Mouse (Mus musculus): ENCODE results near the gene Hoxd11.

The Hoxd11 gene

DNA sequence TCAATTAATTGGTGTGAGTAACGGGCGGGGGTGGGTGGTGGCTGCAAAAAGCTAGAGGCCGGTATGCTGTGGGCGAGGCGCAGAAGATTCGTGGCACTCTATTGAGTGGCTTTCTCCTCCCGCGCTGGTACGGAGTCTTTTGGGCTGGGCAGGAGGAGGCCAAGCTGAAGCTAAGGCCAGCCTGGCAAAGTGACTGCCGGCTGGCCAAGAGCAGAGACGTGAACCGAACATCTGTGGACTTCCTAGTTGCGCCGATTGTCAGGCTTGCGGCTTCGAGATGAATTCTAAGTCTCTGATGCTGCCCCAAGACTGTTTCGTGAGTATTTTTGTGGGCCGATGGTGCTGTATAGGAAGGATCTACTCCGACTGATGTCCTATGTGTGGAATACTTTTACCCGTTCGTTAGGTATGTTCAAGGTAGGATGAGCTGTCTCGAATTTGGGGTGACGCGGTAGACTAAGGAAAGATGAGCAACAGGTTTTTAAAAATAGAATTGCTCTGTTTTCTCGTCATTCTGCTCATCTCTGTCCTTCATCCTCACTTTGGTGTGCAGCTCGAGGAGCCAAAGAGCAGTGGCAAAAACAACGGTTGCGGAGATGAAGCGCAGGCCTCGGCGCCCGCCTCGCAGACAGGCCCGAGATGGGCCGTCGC is 12.0 kb upstream of the Hoxd11 start:
- DNase-seq: no peak

DNA sequence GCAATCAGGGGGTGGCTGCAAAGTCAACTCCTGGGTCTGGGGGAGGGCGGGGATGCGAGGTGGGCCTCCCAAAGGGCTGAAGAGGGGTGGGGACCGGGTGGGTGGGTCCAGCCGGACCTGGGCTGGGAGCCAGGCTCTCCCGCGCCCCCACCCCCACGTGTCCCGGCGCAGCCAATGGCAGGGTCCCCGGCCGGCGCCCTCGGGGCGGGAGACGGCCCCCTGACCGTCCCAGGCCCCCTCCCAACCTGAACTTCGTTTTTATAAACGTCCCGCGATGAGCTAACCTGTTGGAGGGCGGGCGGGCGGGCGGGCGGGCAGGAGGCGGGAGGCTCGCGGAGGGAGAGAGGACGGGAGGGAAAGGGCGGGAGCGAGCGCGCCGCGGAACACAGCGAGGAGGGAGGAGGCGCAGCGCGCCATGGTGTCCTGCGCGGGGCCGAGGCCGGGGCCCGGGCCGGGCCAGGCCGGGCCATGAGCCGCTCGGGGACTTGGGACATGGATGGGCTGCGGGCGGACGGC is 11.5 kb upstream of the Hoxd11 start, which contains the start of gene Hoxd13:
Gene Hoxd13, plus strand, starts transcription at position 469 of the 516 bp plus-strand sequence.
- DNase-seq: no peak

DNA sequence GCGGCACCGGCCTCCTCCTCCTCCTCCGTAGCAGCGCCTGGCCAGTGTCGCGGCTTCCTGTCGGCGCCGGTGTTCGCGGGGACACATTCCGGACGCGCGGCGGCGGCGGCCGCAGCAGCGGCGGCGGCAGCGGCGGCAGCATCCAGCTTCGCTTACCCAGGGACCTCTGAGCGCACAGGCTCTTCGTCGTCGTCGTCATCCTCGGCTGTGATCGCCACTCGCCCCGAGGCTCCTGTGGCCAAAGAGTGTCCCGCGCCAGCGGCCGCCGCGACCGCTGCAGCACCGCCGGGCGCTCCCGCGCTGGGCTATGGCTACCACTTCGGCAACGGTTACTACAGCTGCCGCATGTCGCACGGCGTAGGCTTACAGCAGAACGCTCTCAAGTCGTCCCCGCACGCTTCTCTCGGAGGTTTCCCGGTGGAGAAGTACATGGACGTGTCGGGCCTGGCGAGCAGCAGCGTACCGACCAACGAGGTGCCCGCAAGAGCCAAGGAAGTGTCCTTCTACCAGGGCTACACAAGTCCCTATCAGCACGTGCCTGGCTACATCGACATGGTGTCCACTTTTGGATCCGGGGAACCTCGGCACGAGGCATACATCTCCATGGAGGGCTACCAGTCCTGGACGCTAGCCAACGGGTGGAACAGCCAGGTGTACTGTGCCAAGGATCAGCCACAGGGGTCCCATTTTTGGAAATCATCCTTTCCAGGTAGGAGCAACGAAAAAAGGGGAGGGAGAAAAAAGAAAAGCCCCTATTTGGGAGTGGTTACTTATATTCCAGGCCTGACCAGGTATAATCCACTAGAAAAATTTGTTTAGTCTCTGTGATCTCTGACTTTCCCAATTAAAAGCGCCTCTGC is 10.8 kb upstream of the Hoxd11 start:
- no peak for DNase-seq

DNA sequence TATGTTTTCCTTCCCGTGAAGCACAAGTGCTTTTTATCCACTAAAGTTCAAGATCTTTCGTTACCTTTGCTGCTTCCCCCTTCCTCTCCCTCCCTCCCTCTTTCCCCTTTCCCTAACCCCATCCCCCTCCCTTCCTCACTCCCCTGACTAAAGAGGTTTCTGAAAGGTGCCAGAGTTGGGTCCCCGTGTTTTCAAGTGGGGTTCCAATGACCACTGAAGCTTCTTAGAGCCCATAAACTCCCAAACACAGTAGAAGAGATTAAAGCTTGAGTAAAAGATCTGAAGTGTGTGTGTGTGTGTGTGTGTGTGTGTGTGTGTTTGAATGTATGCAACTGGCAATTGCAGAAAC is 10.2 kb upstream of the Hoxd11 start:
- DNase-seq: no peak

DNA sequence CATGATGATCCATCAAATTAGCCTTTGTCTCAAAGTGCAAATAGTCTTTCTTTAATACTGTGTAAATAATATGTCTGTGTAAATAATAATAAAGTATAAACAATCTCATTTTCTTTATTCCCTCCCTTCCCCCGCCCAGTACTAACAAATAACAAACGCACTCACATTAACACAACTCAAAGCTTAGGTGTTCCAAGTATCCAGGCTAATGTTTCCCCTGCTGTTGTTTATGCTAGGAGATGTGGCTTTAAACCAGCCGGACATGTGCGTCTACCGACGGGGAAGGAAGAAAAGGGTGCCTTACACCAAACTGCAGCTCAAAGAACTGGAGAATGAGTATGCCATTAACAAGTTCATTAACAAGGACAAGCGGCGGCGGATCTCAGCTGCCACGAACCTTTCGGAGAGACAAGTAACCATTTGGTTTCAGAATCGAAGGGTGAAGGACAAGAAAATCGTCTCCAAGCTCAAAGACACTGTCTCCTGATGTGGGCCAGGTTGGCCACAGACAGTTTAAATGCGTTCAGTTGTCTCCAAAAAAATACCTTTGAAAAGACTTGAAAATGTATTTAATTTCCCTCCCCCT is 9.6 kb upstream of the Hoxd11 start:
- no peak for DNase-seq

DNA sequence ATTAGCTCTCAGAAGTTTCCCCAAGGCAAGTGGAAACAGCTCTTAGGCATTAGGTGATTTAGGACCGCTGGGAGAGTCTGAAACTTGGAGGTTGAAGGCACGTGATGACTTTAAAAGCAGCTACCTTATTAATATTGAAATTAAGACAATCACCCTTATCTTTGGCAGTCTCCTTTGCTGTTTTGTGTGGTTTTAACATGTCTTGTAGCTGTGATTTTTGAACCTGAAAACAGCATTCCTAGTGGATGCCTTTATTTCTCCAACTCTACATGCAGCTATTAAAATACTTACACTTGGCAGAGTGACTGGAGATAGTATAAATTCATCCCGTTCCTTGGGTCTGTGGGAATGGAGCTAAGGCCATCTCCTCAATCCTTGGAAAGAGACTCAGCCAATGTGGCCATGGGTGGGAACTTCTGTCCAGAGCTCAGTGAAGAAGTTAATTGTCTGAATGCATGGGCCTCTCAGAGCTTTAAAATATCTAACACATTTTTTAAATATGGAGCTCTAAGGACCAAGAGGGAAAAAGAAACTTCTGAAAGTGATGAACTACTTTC is 8.6 kb upstream of the Hoxd11 start:
- DNase-seq: no peak

DNA sequence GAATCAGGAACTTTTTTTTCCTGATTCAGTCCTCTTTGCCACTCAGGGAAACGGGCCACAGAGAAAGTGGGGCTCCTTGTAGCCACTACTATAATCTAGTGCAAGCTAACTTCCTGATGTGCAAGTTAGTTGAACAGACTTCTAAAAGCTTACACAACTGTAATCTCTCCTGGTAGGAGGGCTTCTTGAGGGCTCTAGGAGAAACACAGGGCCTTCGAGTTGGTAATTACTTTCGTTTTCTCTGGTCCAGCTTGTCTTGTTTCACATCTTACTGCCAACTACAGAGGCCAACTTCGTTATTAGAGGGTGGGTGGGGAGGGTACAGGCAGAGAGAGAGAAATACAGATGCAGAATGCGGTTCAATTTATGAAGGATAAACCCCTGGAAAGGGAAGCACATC is 7.5 kb upstream of the Hoxd11 start:
- DNase-seq: no peak

DNA sequence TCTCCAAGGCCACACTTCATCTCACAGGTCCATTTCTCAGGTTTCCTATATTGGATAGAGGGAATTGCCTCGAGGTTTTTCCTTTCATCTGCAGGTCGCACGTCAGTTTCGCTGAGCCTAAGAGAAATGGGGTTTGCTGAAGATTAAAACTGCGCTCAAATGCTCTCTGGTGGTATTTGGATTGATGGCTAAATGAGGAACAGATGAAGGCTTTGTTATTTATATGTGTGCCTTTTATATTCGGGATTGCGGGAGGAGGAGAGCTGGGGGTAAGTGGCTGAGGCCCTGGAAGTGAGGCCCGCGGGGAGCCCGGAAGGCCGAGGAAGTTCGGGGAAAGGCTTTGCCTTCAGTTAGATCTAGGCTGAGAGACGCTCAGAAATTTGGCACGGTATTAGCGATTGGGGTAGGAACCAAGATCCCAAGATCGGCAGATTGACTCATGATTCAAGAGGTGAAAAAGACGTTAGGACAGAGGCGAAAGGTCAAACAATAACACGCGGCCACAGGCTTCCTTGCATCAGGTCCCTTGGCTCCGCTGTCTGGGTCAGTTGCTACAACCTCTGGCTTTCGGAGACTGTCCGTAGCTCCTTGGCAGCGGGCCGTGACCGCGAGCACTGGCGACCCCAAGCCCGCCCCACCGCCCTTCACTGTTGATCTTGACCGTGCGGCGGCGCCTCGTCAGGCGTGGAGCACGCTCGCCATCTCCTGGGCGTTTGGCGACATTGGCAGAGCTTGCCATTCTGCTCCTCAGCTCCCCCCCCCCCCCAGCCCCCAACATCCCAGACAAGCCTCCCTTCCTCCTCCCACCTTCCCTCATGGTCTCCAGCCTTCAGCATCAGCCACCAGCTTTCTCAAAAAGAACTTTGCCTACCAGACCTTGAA is 6.6 kb upstream of the Hoxd11 start:
- DNase-seq: no peak

DNA sequence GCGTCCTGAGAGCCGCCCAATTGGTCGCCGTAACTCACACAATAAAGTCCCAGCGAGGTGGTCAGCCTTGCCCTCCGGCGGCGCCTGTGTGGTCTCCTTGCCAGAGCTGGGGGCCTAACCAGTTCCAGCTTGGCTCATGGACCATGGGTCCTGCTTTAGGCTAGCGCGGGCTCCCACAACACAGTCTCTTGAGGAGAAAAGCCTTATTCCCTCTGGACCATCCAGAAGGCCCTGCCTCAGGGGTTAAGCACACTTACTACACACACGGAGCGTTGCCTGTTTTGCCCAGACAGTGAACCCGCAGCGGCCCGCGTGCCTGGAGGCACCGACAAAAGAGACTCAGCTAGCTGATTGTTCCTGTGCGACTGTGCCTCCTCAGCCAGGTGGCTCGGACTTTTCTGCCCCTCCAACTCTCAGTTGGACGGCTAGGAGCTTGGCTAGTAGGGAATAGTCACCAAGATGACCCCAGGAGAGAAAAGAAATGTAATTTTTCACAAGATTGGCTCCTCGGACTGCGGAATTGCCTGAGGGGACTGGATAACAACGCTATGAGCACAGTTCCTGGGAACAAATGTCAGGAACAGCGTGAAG is 5.4 kb upstream of the Hoxd11 start:
- no peak for DNase-seq

DNA sequence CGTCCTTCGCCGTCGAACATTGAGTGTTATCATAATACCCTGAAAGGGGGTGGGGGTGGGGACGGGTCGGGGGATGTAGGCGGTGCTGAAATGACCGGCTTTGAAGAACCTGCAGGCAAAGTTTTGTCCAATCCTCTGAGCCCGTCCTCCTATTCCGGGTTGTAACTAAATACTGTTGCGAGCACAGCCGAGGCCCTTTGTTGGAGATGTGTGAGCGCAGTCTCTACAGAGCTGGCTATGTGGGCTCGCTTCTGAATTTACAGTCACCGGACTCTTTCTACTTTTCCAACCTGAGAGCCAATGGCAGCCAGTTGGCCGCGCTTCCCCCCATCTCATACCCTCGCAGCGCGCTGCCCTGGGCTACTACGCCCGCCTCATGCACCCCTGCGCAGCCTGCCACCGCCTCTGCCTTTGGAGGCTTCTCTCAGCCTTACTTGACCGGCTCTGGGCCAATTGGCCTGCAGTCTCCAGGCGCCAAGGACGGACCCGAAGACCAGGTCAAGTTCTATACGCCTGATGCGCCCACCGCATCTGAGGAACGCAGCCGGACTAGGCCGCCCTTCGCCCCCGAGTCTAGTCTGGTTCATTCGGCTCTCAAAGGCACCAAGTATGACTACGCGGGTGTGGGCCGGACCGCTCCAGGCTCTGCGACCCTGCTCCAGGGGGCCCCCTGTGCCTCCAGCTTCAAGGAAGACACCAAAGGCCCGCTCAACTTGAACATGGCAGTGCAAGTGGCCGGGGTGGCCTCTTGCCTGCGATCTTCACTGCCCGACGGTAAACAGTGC is 4.3 kb upstream of the Hoxd11 start, which contains the start of gene Hoxd12:
Gene Hoxd12, plus strand, starts transcription at position 133 of the 785 bp plus-strand sequence.
- no peak for DNase-seq

DNA sequence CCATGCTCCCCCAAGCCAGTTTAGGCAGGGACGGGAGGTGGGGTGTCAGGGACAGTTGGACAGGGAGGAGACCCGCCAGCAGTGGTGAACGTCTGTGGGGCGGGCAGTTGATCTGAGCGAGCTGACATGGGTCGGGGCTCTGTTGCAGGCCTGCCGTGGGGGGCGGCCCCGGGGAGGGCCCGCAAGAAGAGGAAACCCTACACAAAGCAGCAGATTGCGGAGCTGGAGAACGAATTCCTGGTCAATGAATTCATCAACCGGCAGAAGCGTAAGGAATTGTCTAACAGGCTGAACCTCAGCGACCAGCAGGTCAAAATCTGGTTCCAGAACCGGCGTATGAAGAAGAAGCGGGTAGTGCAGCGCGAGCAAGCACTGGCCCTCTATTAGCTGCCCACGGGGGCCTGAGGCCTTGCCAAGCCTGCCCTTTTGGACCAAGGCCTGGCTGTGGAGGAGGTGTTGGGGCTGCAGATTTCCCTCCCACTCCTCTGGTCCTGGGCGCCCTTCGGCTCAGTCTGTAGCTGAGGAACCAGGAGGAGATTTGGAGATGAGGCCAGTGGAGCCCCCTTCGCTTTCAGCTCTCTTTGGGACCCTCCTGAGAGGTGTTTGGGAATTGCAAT is 3.6 kb upstream of the Hoxd11 start:
- no peak for DNase-seq

DNA sequence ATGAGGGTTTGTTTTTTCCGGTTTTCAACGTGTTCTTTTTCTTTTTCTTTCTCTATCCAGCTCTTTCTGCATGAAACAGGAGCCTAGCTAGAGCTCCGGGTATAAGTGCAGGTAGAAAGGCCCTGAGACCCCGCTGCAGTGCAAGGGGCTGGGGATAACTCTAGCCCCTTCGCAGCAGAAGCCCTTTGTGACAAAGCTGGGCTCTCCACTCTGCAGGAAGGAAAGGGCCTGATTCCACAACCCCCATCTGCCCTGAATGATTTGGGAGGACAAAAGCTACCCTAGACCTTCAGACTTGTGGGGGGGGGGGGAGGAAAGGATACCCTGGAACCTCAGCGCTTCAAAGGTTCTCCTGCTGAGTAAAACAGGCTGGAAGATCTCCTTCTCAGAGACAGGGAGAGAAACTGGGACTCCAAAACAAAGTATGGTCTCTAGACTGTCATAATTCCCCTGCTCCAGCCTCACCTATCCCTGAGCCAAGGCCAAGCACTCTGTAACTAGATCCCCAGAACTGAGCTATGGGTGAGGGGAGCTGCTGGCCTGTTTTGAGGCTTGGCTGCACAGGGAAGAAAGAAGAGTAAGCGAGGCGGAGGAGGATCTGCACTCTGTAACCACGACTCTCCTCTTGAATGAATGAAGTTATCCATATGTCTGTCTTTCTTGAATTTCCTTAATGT is 2.8 kb upstream of the Hoxd11 start:
- DNase-seq: no peak

DNA sequence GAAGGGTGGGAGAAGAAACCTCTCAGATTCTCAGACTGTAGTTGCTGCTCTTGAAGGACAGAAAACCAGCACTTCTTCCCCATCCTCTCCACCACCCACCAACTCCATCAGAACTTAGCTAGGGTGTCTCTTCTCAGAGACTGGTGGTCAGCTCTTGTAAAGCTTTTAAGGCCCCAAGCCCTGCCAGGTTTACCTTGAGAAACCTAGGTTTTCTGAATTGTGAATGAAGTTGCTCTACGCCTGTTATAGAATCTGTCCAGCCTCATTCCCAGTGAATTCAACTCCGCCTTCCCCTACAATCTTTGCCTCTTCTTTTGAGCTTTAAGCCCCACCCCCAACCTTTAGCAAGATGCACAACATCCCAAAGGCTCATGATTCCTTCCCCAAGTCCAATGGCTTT is 2.3 kb upstream of the Hoxd11 start:
- DNase-seq: no peak

DNA sequence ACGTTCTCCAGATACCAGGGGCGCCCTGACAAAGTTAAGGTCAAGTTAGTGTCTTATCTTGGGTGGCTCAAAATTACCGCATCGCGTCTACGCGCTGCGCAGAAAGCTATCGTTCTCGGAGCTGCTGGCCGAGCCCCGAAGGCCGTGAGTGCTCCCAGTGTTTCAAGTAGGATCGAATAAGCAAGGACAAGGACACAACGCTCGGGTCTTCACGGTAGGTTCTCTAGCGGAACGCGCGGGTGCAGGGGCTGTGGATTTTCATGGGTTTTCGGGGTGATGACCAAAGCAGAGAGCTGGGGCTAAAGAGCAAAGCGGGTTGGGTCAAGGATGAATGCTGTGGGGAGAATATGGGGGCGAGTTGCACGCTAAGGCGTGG is 227 bp downstream of the Hoxd11 start:
- no peak for DNase-seq

DNA sequence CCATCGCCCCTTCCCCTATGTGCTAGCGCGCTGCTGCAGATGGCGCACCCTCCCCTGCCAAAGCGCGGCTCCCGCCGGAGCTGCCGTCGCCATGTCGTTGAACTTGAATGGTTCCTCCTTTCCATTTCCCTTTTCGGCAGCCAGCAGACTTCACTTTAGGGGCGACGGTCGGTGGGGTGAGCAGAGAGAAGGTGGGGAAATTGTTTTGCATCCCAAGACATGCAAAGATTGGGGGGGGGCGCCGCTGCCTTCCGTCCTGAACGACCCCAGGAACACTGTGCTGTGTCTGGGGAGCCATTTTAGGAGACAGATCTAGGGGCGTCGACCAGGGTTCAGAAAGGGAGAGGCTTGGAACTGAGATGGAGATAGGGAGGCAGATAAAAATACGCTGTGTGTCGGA is 623 bp downstream of the Hoxd11 start:
- no peak for DNase-seq

DNA sequence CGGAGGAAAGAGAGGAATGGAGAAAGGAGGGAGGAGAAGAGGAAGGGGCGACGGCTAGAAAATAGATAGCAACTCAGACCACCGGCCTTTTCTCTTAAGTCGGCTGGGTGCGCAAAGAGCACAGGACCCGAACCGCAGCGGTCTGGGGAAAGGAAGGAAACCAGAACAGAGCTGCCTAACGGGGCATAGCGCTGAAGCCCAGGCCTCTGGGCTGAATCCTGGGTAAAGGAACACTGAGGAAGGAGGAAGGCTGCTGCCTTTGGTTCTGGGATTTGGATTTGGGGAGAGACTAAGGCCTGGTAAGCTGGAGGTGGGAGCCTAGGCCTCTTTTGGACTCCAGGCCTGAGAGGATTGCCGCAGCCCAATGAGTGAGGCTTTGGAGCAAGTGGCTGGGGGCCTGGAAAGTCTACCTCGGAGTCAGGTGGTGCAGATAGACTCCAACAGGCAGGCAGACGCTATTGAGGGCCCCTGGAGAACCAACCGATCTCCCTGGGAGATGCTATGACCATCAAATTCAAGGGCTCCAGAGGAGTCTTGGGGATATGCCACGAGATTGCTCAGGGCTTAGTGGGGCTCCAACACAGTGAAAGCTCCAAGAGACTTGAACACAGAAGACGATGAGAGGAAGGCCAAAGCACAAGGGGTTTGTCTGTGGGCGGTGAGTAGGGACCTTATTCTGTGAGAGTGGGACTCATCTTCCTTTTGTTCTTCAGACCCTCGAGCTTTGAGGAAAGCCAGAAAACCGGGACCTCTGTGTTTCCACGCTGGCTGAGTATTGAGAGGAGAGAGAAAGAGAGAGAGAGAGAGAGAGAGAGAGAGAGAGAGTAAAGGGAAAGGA is 1.4 kb downstream of the Hoxd11 start:
- DNase-seq: no peak

DNA sequence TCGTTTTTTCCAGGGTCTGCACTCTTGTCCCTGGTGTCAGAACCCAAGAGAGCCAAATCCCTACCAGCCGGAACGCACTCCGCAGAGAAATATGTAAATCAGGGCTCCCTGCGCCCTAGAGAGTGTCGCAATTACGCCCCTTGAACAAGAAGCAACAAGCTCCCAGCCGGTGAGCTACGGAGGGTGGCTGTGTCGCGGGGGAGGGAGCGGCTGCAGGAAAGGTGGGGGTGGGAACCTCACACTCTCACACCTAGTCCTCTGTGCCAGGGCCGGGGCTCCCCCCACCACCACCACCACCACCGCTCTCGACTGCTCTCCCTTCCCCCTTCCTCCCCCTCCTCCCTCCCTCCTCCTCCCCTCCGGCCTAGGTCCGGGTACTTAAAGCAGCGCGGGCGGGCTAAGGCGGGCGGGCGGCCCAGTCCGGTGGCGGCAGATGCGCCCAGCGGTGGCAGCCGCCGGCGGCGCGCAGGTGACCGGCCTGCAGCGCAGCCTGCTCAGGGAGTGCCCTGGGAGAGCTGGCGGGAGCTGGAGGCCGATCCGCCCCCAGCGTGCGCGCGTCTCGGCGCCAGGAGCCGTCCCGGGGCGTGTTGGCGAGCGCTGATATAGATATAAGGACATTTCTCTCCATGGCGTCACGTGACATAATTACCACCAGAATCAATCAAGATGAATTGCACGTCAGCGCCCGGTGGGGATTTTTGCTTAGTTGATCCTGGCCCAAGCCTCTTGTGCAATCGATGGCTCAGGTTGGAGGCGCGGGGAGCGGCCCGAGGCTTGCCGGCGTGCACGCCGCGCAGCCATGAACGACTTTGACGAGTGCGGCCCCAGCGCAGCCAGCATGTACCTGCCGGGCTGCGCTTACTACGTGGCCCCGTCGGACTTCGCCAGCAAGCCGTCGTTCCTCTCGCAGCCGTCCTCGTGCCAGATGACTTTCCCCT is 2.5 kb downstream of the Hoxd11 start:
- DNase-seq: no peak

DNA sequence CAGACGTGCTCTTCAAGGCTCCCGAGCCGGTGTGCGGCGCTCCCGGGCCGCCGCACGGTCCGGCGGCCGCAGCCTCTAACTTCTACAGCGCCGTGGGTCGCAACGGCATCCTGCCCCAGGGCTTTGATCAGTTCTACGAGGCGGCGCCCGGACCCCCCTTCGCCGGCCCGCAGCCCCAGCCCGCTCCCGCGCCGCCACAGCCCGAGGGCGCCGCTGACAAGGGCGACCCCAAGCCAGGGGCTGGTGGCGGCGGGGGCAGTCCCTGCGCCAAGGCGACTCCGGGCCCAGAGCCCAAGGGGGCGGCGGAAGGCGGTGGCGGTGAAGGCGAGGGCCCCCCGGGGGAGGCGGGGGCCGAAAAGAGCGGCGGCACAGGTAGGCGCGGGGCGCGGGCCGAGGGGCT is 3.4 kb downstream of the Hoxd11 start:
- DNase-seq: no peak
